Mouse (Mus musculus) CH12.LX (cell line): ENCODE results near the gene Pum1.

Source experiments
- CHD2 ChIP-seq: IDR thresholded peaks from 2 replicates; pipeline ENCODE4 v1.6.1; 2011; ENCODE audit warnings: low read length, improper control_type of control experiment
- CTCF ChIP-seq, 2 experiments: IDR thresholded peaks in 1 of 2; conservative IDR thresholded peaks in 1 of 2; 2 replicates each; pipeline ENCODE4 v1.5.1; 2011 to 2012; ENCODE audit warnings: low read depth in 2 of 2, low read length in 2 of 2, improper control_type of control experiment in 1 of 2, inconsistent platforms in 1 of 2, mild to moderate bottlenecking in 1 of 2, moderate library complexity in 1 of 2
- E2F4 ChIP-seq: IDR thresholded peaks from 2 replicates; pipeline ENCODE4 v1.6.1; 2011; ENCODE audit warnings: low read depth, low read length, improper control_type of control experiment; ENCODE audit not compliant: insufficient replicate concordance
- ELF1 ChIP-seq: IDR thresholded peaks from 2 replicates; pipeline ENCODE4 v1.6.1; 2014; ENCODE audit warnings: low read depth, mild to moderate bottlenecking, inconsistent platforms, low read length, improper control_type of control experiment
- HCFC1 ChIP-seq: IDR thresholded peaks from 2 replicates; pipeline ENCODE4 v1.6.1; 2012; ENCODE audit warnings: low read depth, mild to moderate bottlenecking, inconsistent platforms, low read length, improper control_type of control experiment
- POLR2A ChIP-seq: IDR thresholded peaks from 2 replicates; pipeline ENCODE4 v1.6.1; 2011; ENCODE audit warnings: low read depth, mild to moderate bottlenecking, improper control_type of control experiment, low read length
- RCOR1 ChIP-seq: conservative IDR thresholded peaks from 2 replicates; pipeline ENCODE4 v1.6.1; 2012; ENCODE audit warnings: low read depth, mild to moderate bottlenecking, inconsistent platforms, low read length, improper control_type of control experiment
- SMC3 ChIP-seq: IDR thresholded peaks from 2 replicates; pipeline ENCODE4 v1.6.1; 2011; ENCODE audit warnings: low read depth, low read length, improper control_type of control experiment
- USF1 ChIP-seq: IDR thresholded peaks from 2 replicates; pipeline ENCODE4 v1.6.1; 2014; ENCODE audit warnings: low read depth, mild to moderate bottlenecking, inconsistent platforms, low read length, improper control_type of control experiment

DNA sequence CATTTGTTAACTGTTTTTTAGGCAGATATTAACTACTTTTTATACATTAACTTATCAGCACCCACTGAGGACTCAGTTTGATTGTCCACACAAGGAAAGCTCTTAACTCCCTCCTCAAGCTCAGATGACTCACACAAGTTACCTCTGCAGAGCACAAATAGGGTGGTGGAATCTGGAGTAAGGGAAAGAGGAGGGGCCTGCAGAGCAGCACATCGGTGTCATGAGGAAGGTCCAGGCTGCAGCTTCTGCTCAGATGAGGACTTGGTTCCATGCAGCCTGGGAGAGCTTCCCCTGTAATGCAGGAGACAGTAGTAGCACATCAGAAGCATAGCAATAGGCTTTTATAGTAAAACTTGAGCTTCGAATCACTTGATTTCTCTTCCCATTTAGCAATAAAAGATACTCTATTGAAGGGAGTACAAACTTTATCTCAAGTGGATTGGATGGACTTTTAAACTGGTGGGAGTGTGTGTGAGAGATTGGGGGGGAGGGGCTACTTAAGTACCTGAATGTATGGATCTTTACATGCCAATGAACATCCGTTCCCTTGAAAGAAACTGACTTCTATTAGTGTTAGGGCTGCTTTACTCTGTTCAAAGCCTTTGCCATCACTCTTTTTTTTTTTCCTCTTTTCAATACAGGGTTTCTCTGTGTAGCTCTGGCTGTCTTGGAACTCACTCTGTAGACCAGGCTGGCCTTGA, 39.9 kb downstream of the Pum1 start:
- TF ChIP-seq CHD2 (no peak), SMC3 (no peak), E2F4 (no peak), POLR2A (no peak), HCFC1 (no peak), CTCF (conservative IDR thresholded peaks at IDR 0.05 in 1 of 2, IDR thresholded peaks at IDR 0.05 in 1 of 2; ENCODE audit: low read depth in 2 of 2, low read length in 2 of 2) (no peak), USF1 (no peak), RCOR1 (no peak), ELF1 (no peak)
